Mouse (Mus musculus): ENCODE results near the gene Col23a1. TPM values are rescaled to one million over a fixed set of nuclear protein-coding genes. Genes with fewer than 3 reads are reported as not detected.

The Col23a1 gene
- total RNA-seq, 2 experiments from 2014 or later: 11.1 TPM

GRCm38 (mm10) chr11:51371321-51371720 lies 81.6 kb downstream of the Col23a1 start:
- intact Hi-C loops (cut with DNase I): no loop called here
- DNase-seq: no peak

- intact Hi-C loops (cut with DNase I): no loop called here
- no peak for DNase-seq
These were observed 82.2 kb downstream of the Col23a1 start for GRCm38 (mm10) chr11:51371926-51372325.

DNA sequence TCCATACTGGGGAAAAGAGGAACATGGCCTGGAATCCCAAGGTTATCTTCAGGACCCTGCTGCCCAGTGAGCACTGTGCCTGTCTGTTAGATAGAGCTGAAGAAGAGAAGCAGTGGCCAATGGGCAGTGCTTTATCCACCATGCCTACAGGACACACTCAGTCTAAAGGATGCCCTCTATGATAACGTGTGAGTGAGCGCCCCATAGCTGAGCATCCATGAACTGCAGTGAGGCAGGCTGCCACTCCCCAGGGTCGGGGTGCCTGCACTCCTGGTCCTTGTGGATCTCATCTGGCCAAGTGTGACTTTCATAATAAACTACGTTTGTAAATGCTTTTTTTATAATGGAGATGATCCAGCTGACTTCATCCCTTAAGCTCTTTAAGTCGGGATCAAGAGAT lies 87.5 kb downstream of the Col23a1 start:
- DNase-seq: no peak
- intact Hi-C loops (cut with DNase I): no loop called here

- intact Hi-C loops (cut with DNase I): no loop called here
- no peak for DNase-seq
These were observed 99.2 kb downstream of the Col23a1 start for GRCm38 (mm10) chr11:51388892-51389340.

- DNase-seq: no peak
- intact Hi-C loops (cut with DNase I): no loop called here
These were observed 100.0 kb downstream of the Col23a1 start for GRCm38 (mm10) chr11:51389763-51390162.

DNA sequence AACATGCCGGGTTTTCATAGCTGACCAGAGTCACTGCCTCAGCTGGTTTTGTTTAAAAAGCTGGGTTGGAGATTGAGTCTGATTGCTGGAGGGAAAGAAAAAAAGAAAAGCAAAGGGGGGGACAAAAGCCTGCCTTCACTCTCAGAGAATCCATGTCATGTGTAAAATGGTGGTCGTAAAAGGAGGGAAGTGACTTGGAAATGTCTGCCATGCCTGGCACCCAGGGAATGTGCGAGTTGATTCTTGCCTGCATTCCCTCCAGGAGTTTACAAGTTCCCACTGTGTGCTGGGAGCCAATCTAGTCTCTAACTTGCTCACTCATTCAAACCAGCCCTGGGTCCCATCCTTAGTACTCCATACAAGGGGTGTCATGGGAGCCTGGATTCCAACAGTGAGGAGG lies 100.8 kb downstream of the Col23a1 start:
- DNase-seq: no peak
- intact Hi-C loops (cut with DNase I): no loop called here

- intact Hi-C loops (cut with DNase I): no loop called here
- DNase-seq: peak; percentile 77
These were observed 101.8 kb downstream of the Col23a1 start for GRCm38 (mm10) chr11:51391548-51391947.

- DNase-seq: no peak
- intact Hi-C loops (cut with DNase I): no loop called here
These were observed 104.7 kb downstream of the Col23a1 start for GRCm38 (mm10) chr11:51394301-51394865.

DNA sequence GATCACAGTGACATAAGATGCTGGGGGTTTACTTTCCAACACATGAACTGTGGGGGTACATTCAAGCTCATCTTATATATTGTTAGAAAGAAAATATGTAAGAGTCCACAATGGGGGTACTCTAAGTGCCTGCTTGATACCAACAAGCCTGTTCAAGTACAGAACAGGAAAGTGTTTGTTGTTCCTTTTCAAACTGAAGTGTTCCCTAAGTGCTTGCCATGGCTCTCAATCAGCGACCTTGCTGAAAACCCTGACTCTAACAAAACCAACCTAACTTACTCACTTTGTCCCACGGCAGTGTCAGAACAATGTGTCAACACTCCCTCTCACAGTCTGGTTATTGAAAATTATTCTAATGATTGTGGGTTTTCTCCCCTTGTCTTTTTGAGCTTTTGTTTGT lies 106.7 kb downstream of the Col23a1 start:
- intact Hi-C loops (cut with DNase I): no loop called here

DNA sequence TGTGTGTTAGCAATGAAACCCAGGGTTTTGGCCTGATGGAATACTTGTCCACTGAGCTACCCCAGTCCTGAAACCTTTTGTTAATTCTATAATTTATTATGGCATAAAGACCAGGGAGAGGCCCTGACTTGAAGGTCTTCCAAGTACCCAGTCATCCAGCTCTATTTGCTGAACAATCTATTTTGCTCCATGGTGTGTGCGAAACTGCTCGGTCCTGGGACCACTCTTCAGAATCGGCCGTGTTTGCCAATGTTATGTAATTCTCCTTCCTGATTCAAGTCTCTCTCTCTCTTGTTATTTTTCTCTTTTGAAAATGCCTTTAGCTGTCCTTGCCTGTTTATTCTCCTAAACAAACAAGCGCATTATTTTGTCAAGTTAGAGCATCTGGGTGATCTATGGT lies 108.4 kb downstream of the Col23a1 start:
- intact Hi-C loops (cut with DNase I): no loop called here
- DNase-seq: no peak

More for the DNA sequence above, 106.7 kb downstream of the Col23a1 start:
- no peak for DNase-seq

DNA sequence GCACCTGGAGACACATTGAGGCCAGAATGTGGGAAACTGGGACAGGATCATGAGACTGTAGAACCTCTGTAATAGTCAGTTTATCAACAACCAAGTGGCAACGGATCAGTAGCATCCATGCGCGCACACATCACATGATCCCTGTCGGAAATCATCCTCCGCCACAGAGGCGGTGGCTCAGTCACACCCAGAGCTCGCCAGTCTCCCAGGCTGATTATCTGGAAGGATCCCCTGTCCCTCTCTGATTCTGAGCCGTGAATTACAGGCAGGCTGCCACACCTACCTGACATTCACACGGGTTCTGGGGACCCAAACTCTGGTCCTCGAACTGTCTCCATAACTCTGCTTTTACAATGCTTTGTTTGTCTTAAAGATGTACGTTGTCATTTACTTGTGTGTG lies 110.6 kb downstream of the Col23a1 start:
- no peak for DNase-seq
- intact Hi-C loops (cut with DNase I): no loop called here

DNA sequence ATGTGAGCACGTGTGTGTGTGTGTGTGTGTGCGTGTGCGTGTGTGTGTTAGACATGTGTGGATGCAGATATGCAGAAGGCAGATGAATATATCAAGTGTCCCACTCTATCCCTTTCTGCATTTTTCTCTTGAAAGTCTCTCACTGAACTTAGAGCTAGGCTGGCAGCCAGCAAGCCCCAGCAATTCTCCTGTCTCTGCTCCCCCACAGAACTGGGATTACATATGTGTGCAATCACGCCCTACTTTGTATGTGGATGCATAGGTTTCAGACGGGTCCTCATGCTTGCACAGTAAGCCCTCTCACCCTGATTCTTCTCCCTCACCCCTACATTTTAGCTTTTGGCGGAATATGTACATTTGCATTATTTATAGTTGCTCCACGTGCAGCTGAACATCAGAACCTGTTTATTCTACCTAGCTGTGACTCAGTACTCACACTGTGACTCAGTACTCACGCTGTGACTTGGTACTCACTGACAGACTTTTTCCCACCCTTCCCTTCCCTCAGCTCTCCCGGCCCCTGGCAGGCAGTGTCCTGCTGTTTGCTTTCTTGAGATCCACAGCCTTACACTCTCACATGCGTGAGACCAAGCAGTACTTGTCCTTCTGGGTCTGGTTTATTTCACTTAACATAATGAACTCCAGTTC lies 111.9 kb downstream of the Col23a1 start:
- intact Hi-C loops (cut with DNase I): no loop called here
- no peak for DNase-seq

DNA sequence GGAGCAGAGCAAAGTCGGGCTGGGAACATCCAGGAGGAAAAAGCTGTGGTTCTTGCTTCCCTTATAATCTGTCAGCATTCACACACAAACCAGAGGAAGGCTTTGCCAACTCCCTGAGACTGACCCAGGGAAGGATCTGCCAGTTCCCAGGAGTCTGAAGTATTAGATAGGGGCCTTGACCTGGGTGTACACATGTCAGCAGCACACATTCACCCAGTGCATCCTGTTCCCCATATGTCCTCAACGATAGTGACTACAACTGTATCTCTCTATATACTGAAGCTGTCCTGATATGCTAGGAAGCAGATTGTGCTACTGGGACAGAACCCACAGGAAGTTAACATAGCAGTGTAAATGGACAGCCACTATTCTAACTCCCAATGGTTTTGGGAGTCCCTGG lies 114.2 kb downstream of the Col23a1 start:
- no peak for DNase-seq
- intact Hi-C loops (cut with DNase I): no loop called here

DNA sequence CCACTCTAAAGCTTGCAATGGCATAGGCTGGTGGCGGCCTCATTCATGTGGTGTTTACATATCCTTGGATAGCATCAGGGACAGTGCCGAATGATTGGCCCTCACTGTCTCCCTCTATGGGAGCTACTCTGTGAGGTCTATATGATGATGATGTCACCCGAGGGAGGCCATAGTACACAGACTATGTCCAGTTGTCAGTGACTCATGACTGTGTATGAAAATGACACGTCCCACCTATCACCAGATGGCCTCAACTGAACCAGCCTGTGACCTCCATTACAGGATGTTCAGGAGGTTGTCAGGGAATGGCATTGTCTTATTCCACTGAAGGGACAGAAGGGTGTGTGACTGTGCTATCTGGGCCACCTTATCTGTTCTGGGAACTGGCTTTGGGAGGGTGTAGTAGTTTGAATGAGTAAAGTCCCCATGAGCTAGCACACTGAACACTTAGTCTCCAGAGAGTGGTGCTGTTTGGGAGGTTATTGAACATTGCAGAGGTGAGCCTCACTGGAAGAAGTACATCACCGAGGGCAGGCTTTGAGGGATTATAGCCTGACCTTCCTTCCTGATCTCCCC lies 115.2 kb downstream of the Col23a1 start:
- intact Hi-C loops (cut with DNase I): no loop called here
- DNase-seq: no peak

DNA sequence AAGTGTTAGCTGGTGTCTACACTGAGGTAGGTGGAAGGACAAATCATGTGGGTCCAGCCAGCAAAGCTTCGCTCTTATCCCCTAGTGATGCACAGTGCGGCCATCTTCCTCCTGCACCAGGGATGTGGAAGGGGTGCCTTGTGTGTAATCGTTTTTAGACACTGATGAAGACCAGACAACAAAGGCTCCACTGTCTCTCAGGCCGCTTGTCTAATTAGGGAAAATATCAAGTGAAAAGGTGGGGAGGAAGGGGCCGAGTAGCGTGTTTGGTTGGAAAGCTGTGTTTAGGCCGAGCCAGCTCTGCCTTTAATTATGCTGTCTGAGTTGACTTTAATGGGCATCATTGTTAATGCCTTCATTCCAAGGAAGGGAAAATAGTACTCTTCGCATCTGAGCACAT lies 116.8 kb downstream of the Col23a1 start:
- DNase-seq: no peak
- intact Hi-C loops (cut with DNase I): no loop called here

GRCm38 (mm10) chr11:51407351-51407750 lies 117.6 kb downstream of the Col23a1 start:
- intact Hi-C loops (cut with DNase I): no loop called here
- DNase-seq: no peak

- intact Hi-C loops (cut with DNase I): no loop called here
- DNase-seq: no peak
These were observed 121.1 kb downstream of the Col23a1 start for GRCm38 (mm10) chr11:51410771-51411170.

GRCm38 (mm10) chr11:51414520-51414919 lies 124.8 kb downstream of the Col23a1 start:
- intact Hi-C loops (cut with DNase I): no loop called here
- no peak for DNase-seq

DNA sequence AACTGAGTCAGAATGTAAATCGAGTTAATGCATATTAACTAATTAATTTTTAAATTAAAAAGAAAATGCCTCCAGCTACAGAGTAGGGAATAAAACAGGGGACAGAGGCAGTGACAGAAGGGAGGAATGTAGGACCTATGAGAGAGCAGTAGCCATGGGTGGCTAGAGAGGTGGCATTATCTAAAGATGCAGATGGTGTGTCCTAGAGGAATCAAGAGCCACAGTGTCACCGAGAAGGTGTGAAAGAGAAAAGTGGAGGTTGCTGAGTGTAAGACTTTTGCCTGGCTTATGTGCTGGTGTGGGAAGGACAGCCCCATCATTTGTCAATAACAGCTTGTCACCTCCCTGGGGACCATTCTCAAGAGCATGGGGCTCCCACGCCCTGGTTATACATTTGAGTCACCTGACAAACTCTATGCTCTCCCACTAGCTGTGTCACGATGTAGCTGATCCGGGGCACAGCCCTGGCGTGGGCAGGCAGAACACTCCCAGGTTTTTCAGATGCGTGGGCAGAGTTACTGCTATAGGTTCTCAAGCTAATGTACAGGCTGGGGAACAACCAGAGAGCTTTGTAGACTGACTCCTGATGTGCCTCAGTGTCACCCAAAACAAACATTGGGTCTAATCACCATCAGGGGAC lies 125.4 kb downstream of the Col23a1 start:
- intact Hi-C loops (cut with DNase I): no loop called here
- no peak for DNase-seq

DNA sequence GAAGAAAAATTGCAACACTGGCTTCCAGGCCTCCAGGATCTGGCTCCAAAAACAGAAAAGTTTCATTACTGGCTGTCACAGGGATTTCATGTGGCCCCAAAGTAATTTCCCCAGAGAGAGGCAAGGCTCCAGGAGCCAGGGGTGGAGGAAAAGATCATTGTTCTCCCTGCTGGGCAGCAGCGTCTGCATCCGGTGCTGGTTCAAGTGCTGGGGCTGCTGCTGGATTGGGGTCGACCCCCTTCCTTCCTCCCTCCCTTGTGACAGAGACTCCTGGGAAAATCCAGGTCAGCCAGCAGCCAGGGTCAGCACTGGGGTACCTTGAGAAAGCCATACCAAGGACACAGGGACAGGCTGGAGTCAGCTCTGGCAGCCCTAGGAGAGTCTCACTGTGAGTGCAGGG lies 129.1 kb downstream of the Col23a1 start:
- intact Hi-C loops (cut with DNase I): no loop called here
- no peak for DNase-seq

DNA sequence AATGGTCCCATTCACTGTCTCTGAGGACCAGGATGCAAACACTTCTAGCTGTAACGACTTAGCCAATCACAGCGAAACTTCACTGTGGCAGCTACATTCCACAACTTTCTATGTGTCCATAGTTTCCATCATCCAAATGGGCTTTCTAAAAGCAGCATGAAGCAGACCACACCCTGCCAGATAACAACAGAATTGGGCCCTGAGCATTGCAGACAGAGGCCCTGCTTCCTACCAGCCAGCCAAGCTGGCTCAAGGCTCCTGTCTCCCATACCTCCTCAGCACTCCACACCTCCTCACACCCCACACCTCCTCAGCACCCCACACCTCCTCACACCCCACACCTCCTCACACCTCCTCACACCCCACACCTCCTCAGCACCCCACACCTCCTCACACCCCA lies 132.2 kb downstream of the Col23a1 start:
- no peak for DNase-seq
- intact Hi-C loops (cut with DNase I): no loop called here

GRCm38 (mm10) chr11:51422713-51423112 lies 133.0 kb downstream of the Col23a1 start:
- DNase-seq: no peak
- intact Hi-C loops (cut with DNase I): no loop called here

Data from left cerebral cortex, postnatal 4 days (tissue).